Comparison of ENCODE assay signal across 11 mouse cellular contexts in genomic region chr17:48930994-48931393, GRCm38 (mm10). TPM values are rescaled to one million over a fixed set of nuclear protein-coding genes. Genes with fewer than 3 reads are reported as not detected.
A peak's percentile ranks its signal among the peaks of the same experiment; 100 is the strongest.
DNase-seq lines count a peak whose midpoint lies in the region; ATAC-seq and TF ChIP-seq lines count a peak whose summit lies in the region.
"Had no signal": no experiment of that assay in that cellular context is flagged by ENCODE, and none has a peak within 500 bp of the region (broad histone marks: within the 10 kb centered on the region; RNA-seq: fewer than 3 reads in every experiment).

No protein-coding gene starts in this region.

- intact Hi-C loops in heart, postnatal 14 days (cut with DNase I): loop anchor here (1.0 kb wide), 1 partner anchor 469 kb away; no protein-coding TSS in a partner anchor
- intact Hi-C loops in gastrocnemius, postnatal 14 days (cut with DNase I; ENCODE audit: low total_unique reads): loop anchor here (5.0 kb wide), 1 partner anchor 246 kb away; no protein-coding TSS in a partner anchor

- H3K27me3 ChIP-seq in heart, embryonic 14.5 days (ENCODE audit: control insufficient read depth, insufficient read depth, low read length): peaks cover 65% of the 10 kb centered on the region
- H3K27me3 ChIP-seq in E14TG2a.4 (ENCODE audit: insufficient read depth, low read length): peaks cover 63% of the 10 kb centered on the region
- no peaks in the 10 kb centered on the region for H3K27me3 ChIP-seq in forebrain, embryonic 15.5 days
- peaks cover 15% of the 10 kb centered on the region for H3K27me3 ChIP-seq in midbrain, embryonic 11.5 days (ENCODE audit: control insufficient read depth, insufficient read depth, low read length)

- H3K4me2 ChIP-seq in heart, embryonic 14.5 days (ENCODE audit: low read length): peak overlapping the region; percentile 87; the same call in 1 of the 2 replicates
- peak overlapping the region; percentile 70 for H3K4me2 ChIP-seq in forebrain, embryonic 15.5 days (replicated peaks)
- peak overlapping the region; percentile 75; the same call in 1 of the 2 replicates for H3K4me2 ChIP-seq in midbrain, embryonic 11.5 days

- 45% methylated on average over 10 of the region's 10 CpGs for whole genome bisulfite sequencing in heart, embryonic 14.5 days
- 68% methylated on average over 10 of the region's 10 CpGs for WGBS in forebrain, embryonic 15.5 days
- WGBS in midbrain, embryonic 11.5 days: 66% methylated on average over 10 of the region's 10 CpGs

- H3K9ac ChIP-seq in heart, embryonic 14.5 days (ENCODE audit: low read length): no peak overlapping the region
- no peak overlapping the region for H3K9ac ChIP-seq in forebrain, embryonic 15.5 days (replicated peaks)
- no peak overlapping the region for H3K9ac ChIP-seq in midbrain, embryonic 11.5 days (ENCODE audit: low read length)

- 0 out of 2 replicates have a peak, but pooled peaks cover 2% of the 10 kb centered on the region for H3K9me3 ChIP-seq in heart, embryonic 14.5 days (ENCODE audit: control insufficient read depth, low read length)
- no peaks in the 10 kb centered on the region for H3K9me3 ChIP-seq in E14TG2a.4 (ENCODE audit: low read length)
- H3K9me3 ChIP-seq in forebrain, embryonic 15.5 days: no peaks in the 10 kb centered on the region
- no peaks in the 10 kb centered on the region for H3K9me3 ChIP-seq in midbrain, embryonic 11.5 days (ENCODE audit: control insufficient read depth, low read length)

- no peak overlapping the region for H3K27ac ChIP-seq in heart, embryonic 14.5 days (replicated peaks in 1 of 2; ENCODE audit: control insufficient read depth in 1 of 2, insufficient read depth in 1 of 2, low read depth in 2 of 2, low read length in 2 of 2)
- H3K27ac ChIP-seq in forebrain, embryonic 15.5 days (replicated peaks): no peak overlapping the region
- no peak overlapping the region for H3K27ac ChIP-seq in midbrain, embryonic 11.5 days (ENCODE audit: low read depth, low read length)

- H3K4me3 ChIP-seq in heart, embryonic 14.5 days (ENCODE audit: control insufficient read depth in 1 of 2, insufficient read depth in 1 of 2, low read depth in 1 of 2, low read length in 2 of 2): no peak overlapping the region
- H3K4me3 ChIP-seq in E14TG2a.4 (replicated peaks; ENCODE audit: low read length): peak overlapping the region; percentile 81
- peak overlapping the region; percentile 71; the same call in 1 of the 2 replicates for H3K4me3 ChIP-seq in forebrain, embryonic 15.5 days
- H3K4me3 ChIP-seq in midbrain, embryonic 11.5 days (ENCODE audit: low read depth, low read length): no peak overlapping the region

- H3K4me1 ChIP-seq in heart, embryonic 14.5 days (ENCODE audit: control insufficient read depth in 2 of 2, insufficient read depth in 2 of 2, low read length in 2 of 2): peaks cover 4 to 10% of the 10 kb centered on the region in 2 experiments; a peak in 2 of 4 replicates
- H3K4me1 ChIP-seq in E14TG2a.4 (replicated peaks; ENCODE audit: low read depth, low read length): peaks cover 41% of the 10 kb centered on the region
- H3K4me1 ChIP-seq in forebrain, embryonic 15.5 days: peaks cover 22% of the 10 kb centered on the region
- H3K4me1 ChIP-seq in midbrain, embryonic 11.5 days (ENCODE audit: control insufficient read depth, insufficient read depth, low read length): no peaks in the 10 kb centered on the region

- ATAC-seq in heart, embryonic 14.5 days (ENCODE audit: insufficient number of reproducible peaks, insufficient read depth, low FRiP score, low read depth): no peak
- no peak for ATAC-seq in forebrain, embryonic 15.5 days (replicated peaks)
- no peak for ATAC-seq in midbrain, embryonic 11.5 days (ENCODE audit: low FRiP score)
- ATAC-seq: activated CD4-positive, CD25-positive, alpha-beta regulatory T cell, adult 4 months had no signal

- H3K36me3 ChIP-seq in heart, embryonic 14.5 days (ENCODE audit: control insufficient read depth, insufficient read depth, low read length): no peaks in the 10 kb centered on the region
- no peaks in the 10 kb centered on the region for H3K36me3 ChIP-seq in E14TG2a.4 (ENCODE audit: insufficient read depth, low read length)
- H3K36me3 ChIP-seq in forebrain, embryonic 15.5 days: no peaks in the 10 kb centered on the region
- no peaks in the 10 kb centered on the region for H3K36me3 ChIP-seq in midbrain, embryonic 11.5 days (ENCODE audit: control insufficient read depth, insufficient read depth, low read length)

- TF ChIP-seq CTCF in E14TG2a.4 (conservative IDR thresholded peaks at IDR 0.05; ENCODE audit: low read length): no peak

- no peak for DNase-seq in heart, postnatal 14 days
- DNase-seq in midbrain, embryonic 11.5 days (ENCODE audit: low spot score, missing footprints): no peak
- DNase-seq in gastrocnemius, postnatal 14 days: no peak
- DNase-seq in urinary bladder, adult 18-20 months (ENCODE audit: low spot score in 2 of 2): no peak
- no peak for DNase-seq in heart, postnatal 4 days
- DNase-seq: cerebellum, adult 11-12 months had no signal

RNA-seq across cellular contexts. Expression of gene Lrfn2, which starts 1.2 kb away (rescaled TPM):
- 0.34 TPM in 1 of 2 replicates, not detected in the other for polyA plus RNA-seq in heart, embryonic 14.5 days (2014; fragmentation: Nextera tagmentation; extraction: Ambion mirVana)
- 1 to 10 TPM in 1 of 2 experiments, under 1 TPM in 1; 0.95 to 1.1 TPM for total RNA-seq in heart, postnatal 14 days (2021)
- 8.7 and 8.9 TPM in 2 replicates for polyA plus RNA-seq in forebrain, embryonic 15.5 days (2015; fragmentation: Nextera tagmentation; extraction: Ambion mirVana)
- 0.20 and 0.51 TPM in 2 replicates for polyA plus RNA-seq in midbrain, embryonic 11.5 days (2014; fragmentation: Nextera tagmentation; extraction: Ambion mirVana)
- under 1 TPM; 0.41 to 0.47 TPM for total RNA-seq in gastrocnemius, postnatal 14 days (2021)
- total RNA-seq in heart, postnatal 4 days (2021): under 1 TPM; 0.38 to 0.41 TPM
- total RNA-seq: megakaryocyte, adult 5-6 weeks had no signal
- polyA plus RNA-seq: activated CD4-positive, CD25-positive, alpha-beta regulatory T cell, adult 4 months had no signal

Comparison
In these comparisons a context has a peak if more than half of its experiments do, and no peak if none do; other contexts are left out.
1. H3K4me3 ChIP-seq: peak in E14TG2a.4 (single experiment) and forebrain, embryonic 15.5 days (single experiment); none in heart, embryonic 14.5 days (0 of 2) and midbrain, embryonic 11.5 days (single experiment).
2. Peak in every context shown above with its lines, with median percentiles within 50 percentile points of each other: H3K4me2 ChIP-seq.